Mouse (Mus musculus): ENCODE results near the gene Cplx2.

DNA sequence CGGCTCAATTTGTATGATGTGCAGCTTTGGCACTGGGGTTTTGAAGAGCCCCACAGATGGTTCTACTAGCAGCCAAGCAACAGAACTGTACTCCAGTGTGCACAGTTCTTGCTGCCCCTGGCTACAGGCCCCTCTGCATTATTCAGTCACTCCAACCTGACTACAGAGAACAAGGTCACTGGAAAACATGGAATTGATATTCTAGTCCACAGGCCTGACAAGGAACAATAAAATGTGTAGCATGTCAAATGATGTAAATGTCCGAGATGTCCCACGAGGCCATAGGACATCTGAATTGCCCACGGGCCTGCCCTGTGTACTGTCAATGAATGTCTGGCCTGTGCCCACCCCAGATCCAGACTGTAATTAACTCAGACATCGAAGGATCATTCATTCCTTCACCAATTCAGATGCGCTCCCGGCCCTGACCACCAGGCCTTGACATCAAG lies 19.4 kb downstream of the Cplx2 start:
- TF ChIP-seq POLR2A (IDR thresholded peaks at IDR 0.05; ENCODE audit: low read depth, low read length) = no peak
- TF ChIP-seq CTCF (IDR thresholded peaks at IDR 0.05; ENCODE audit: borderline replicate concordance, insufficient read depth, low read length) = no peak

Measured in embryonic fibroblast, embryonic 13.5 days (primary cell).